Mouse (Mus musculus) telencephalon, adult 2 months (tissue): ENCODE results near the gene C2cd2.

ENCODE experiments used
- DNase-seq: peaks from one replicate; pipeline ENCODE4 v3.0.0-alpha.2; 2011; ENCODE audit warnings: low read depth, low spot score

Gene C2cd2

DNA sequence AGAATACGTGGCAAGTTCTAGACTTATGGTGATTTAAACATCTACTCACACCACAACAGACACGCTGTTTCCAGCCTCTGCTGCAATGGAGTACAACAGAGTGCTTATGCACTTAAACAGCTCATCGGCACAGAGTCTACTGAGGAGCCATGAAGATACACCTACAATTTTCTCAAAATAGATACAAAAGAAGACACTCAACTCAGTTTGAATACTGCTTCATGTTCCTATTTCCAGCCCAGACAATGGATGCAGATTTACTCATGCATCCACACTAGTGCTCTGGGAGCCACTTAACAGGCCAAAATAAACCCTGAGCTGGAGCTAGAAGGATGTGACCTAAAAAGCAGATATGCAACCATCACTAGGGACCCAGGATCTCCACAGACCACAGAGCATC is 153.5 kb downstream of the C2cd2 start:
- DNase-seq: peak; percentile 71

DNA sequence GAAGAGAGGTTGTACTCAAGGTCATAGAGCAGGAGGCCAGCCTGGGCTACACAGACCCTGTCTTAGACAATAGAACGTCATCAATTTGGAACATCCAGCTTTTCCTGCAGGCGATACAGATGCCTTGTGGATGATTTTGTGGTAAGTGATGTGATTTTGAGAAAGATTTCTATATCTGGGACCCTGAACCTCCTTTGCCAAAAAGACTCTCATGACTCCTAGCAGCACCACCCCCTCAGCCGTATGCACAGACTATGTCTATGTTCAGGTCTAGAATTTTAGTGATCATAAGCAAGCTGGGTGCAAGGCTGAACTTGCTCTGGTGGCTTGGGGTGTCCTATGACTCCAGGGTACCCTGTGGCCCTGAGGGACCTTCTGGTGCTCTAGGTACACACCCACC is 156.8 kb downstream of the C2cd2 start:
- peak; percentile 23 for DNase-seq
